Mouse (Mus musculus): ENCODE measurements around the gene Tigd3.
A peak's percentile ranks its signal among the peaks of the same experiment; 100 is the strongest.

The Tigd3 gene

DNA sequence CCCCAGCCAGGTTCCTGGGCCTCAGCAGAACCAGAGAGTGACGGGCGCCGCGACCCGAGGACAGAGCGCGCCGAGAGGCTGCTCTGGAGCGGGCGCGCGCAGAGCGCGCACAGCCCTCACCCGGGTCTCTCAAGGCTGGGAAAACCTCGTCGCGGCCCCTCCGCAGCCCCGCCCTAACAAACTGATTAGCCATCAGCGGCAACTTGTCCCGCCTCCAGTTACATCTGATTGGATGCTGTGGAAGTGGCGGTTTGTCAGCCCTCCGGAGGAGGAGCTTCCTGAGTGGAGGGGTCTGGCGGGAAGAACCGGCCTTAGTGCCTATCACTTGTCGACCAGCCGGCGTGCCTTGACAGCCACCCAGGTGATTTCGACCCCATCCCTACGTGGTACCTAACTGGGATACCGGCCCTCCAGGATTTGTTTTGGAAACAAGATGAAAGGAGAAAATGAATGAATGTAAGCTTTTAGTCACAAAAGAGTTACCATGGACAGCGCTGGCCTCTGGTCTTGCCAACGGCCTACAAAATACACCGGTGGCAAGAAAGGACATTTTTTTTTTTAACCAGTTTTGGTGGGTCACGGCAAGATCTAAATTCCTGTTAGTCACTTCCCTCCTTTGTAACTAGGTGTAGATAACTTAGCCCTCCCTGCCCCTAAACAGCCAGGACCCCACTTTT lies at the start of gene Tigd3:
Gene Tigd3 (minus strand): TSS at position 148 of the 677 bp plus-strand sequence.
- DNase-seq (ENCODE audit: low spot score in 2 of 2), result peak; percentile 92 to 93

DNA sequence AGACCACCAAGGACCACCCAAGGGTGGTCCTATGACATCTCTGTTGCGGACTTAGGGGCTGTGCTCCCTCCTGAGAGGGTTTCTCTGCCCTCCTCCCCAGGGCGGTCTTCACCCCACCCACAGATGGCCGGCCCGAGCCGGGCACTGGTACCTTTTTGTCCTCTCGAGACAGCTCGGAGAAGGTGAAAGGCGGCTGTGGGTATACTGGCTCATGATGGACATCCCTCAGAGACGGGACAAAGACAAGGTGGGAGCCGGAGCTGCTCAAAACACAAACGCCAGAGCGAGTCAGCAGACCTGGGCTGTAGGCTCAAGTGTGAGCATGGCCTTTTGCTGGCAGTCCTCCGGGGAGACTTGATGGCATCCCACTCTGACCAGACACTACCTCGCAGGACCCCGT lies 49.5 kb upstream of the Tigd3 start:
- no peak for DNase-seq (ENCODE audit: low spot score in 2 of 2)

GRCm38 (mm10) chr19:5942581-5942980 lies 48.6 kb upstream of the Tigd3 start:
- DNase-seq (ENCODE audit: low spot score in 2 of 2), result no peak

GRCm38 (mm10) chr19:5940656-5941055 lies 46.7 kb upstream of the Tigd3 start:
- no peak for DNase-seq (ENCODE audit: low spot score in 2 of 2)

- DNase-seq (ENCODE audit: low spot score in 2 of 2), result peak in 1 of 2 experiments; percentile 20
These were observed 46.2 kb upstream of the Tigd3 start for GRCm38 (mm10) chr19:5940173-5940572.

DNA sequence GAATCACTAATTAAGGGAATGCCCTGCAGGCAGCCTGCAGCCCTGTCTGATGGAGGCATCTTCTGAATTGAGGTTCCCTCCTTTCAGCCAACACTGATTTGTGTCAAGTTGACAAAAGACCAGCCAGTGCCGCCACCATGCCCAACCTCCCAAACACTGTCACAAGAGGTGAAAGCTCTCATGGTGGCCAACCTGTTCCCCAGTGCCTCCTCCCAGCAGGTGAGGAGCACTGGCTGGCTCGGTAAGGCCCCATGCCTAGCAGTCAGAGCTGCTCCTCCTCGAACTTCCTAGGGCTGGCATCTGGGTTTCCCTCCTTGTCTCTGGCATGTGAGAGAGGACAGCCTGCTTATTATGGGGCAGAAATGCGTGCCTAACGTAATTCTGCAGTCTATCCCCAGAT lies 45.8 kb upstream of the Tigd3 start:
- DNase-seq (ENCODE audit: low spot score in 2 of 2), result no peak

GRCm38 (mm10) chr19:5938516-5938915 lies 44.6 kb upstream of the Tigd3 start:
- DNase-seq (ENCODE audit: low spot score in 2 of 2), result no peak

GRCm38 (mm10) chr19:5937836-5938406 lies 44.0 kb upstream of the Tigd3 start:
- no peak for DNase-seq (ENCODE audit: low spot score in 2 of 2)

DNA sequence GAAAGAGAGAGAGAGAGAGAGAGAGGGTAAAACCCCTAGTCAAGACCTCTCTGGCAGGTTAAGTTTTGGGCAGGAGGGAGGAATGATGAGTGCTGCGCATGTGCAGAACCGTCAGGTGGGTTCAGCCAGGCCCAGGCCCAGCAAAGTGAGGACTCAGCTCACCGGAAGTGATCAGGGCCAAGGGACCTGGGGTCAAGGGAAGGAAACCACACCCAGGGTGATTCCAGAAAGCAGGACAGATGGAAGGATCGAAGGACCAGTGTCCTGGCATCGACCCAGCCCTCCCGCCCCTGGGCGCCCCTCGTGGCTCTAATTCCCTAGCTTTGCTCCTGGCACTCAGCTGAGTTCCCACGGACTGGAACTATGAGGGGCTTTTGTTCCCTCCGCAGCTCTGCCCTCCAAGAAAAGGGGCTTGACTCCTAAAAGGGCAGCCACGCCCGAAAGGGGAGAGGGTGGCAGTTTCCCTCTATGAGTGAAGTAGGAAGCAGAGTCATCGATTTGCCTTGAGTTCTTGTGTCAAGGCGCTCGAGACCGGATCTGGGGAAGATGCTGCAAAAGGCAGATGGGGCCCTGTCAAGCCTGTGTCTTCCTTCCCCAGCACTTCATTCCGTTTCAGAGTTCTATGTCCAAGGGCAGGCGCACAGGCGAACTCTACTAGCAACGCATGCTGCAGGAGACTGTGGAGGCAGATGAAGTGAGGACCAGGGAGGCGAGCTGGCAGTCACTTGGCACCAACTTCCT lies 43.3 kb upstream of the Tigd3 start:
- DNase-seq (ENCODE audit: low spot score in 2 of 2), result no peak

GRCm38 (mm10) chr19:5935691-5936090 lies 41.7 kb upstream of the Tigd3 start:
- no peak for DNase-seq (ENCODE audit: low spot score in 2 of 2)

GRCm38 (mm10) chr19:5935266-5935665 lies 41.3 kb upstream of the Tigd3 start:
- no peak for DNase-seq (ENCODE audit: low spot score in 2 of 2)

- no peak for DNase-seq (ENCODE audit: low spot score in 2 of 2)
These were observed 36.0 kb upstream of the Tigd3 start for GRCm38 (mm10) chr19:5929634-5930596.

- DNase-seq (ENCODE audit: low spot score in 2 of 2), result no peak
These were observed 34.6 kb upstream of the Tigd3 start for GRCm38 (mm10) chr19:5928546-5928945.

GRCm38 (mm10) chr19:5928104-5928503 lies 34.2 kb upstream of the Tigd3 start:
- no peak for DNase-seq (ENCODE audit: low spot score in 2 of 2)

DNA sequence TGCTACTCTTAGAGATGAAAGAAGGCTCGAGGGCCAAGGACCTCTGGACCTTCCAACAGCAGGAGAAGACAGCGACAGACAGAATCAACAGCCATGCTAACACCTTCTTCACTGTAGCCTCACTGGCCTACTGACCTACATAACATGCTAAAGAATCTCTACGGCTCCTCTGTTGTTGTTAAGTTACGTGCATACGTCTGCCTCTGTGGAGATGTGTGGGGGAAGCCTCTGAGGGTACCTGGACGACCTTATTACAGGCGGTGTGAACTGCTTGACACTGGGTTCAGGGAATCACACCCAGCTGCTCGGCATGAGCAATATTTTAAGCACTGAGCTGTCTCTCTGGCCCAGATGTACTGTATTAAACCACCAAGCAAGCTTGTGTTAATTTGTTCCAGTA lies 33.6 kb upstream of the Tigd3 start:
- DNase-seq (ENCODE audit: low spot score in 2 of 2), result no peak

- no peak for DNase-seq (ENCODE audit: low spot score in 2 of 2)
These were observed 33.1 kb upstream of the Tigd3 start for GRCm38 (mm10) chr19:5927026-5927425.

GRCm38 (mm10) chr19:5925311-5925855 lies 31.4 kb upstream of the Tigd3 start:
- DNase-seq (ENCODE audit: low spot score in 2 of 2), result no peak

GRCm38 (mm10) chr19:5924713-5925093 lies 30.8 kb upstream of the Tigd3 start, which contains the start of gene Cdc42ep2:
Cdc42ep2 (minus strand) TSS chr19:5924816.
- peak; percentile 88 to 90 for DNase-seq (ENCODE audit: low spot score in 2 of 2)

GRCm38 (mm10) chr19:5923990-5924712 lies 30.2 kb upstream of the Tigd3 start:
- peak; percentile 79 to 80 for DNase-seq (ENCODE audit: low spot score in 2 of 2)

- no peak for DNase-seq (ENCODE audit: low spot score in 2 of 2)
These were observed 29.0 kb upstream of the Tigd3 start for GRCm38 (mm10) chr19:5922963-5923362.

Data from right cerebral cortex, postnatal 36 days (tissue).